Mouse (Mus musculus) myocyte (in vitro differentiated cells): ENCODE measurements around the gene Ttc32. TPM values are rescaled to one million over a fixed set of nuclear protein-coding genes. Genes with fewer than 3 reads are reported as not detected.
"Not testable (repeated sequence)": the region's sequence is repeated elsewhere in the genome, so short reads cannot be mapped to it uniquely, and the experiment has no call there.

Experiments
- H3K27me3 ChIP-seq: one replicate; pipeline ENCODE4 v1.6.1; 2011; ENCODE audit not compliant: control insufficient read depth, insufficient read depth, insufficient read length
- H3K36me3 ChIP-seq: one replicate; pipeline ENCODE4 v1.6.1; 2011; ENCODE audit not compliant: control insufficient read depth, insufficient read depth
- H3K4me2 ChIP-seq: one replicate; pipeline ENCODE4 v1.6.1; 2011; ENCODE audit warnings: low read depth, control low read depth
- H3K4me3 ChIP-seq: one replicate; pipeline ENCODE4 v1.5.1; 2011; ENCODE audit warnings: mild to moderate bottlenecking, control low read depth, moderate library complexity
- H3K79me2 ChIP-seq: one replicate; pipeline ENCODE4 v1.6.1; 2011; ENCODE audit not compliant: control insufficient read depth, insufficient read depth
- H3ac ChIP-seq: one replicate; pipeline ENCODE4 v1.6.1; 2011; ENCODE audit not compliant: control insufficient read depth, insufficient read length
- CEBPB ChIP-seq: IDR thresholded peaks from 2 replicates; pipeline ENCODE4 v1.6.1; 2011; ENCODE audit warnings: mild to moderate bottlenecking, moderate library complexity; ENCODE audit not compliant: poor library complexity, insufficient read depth, severe bottlenecking
- E2F4 ChIP-seq: IDR thresholded peaks from one replicate; pipeline ENCODE4 v1.6.1; 2011; ENCODE audit warnings: mild to moderate bottlenecking, control low read depth, moderate library complexity; ENCODE audit not compliant: insufficient read depth
- MAX ChIP-seq: IDR thresholded peaks from one replicate; pipeline ENCODE4 v1.6.1; 2011; ENCODE audit warnings: low read depth, mild to moderate bottlenecking, control low read depth
- MYOD1 ChIP-seq, 3 experiments: IDR thresholded peaks; one replicate each; pipeline ENCODE4 v1.6.1; 2011; ENCODE audit warnings: control low read depth in 2 of 3, low read depth in 2 of 3, mild to moderate bottlenecking in 2 of 3, moderate library complexity in 1 of 3; ENCODE audit not compliant: insufficient read length in 2 of 3, control insufficient read depth in 1 of 3
- MYOG ChIP-seq, 3 experiments: IDR thresholded peaks; one replicate each; pipeline ENCODE4 v1.6.1; 2011; ENCODE audit warnings: control low read depth in 2 of 3, low read depth in 2 of 3, mild to moderate bottlenecking in 2 of 3; ENCODE audit not compliant: insufficient read length in 2 of 3, control insufficient read depth in 1 of 3, insufficient read depth in 1 of 3
- POLR2A ChIP-seq: IDR thresholded peaks from one replicate; pipeline ENCODE4 v1.6.1; 2011; ENCODE audit warnings: low read depth, mild to moderate bottlenecking, control low read depth, moderate library complexity; ENCODE audit not compliant: insufficient read length
- POLR2AphosphoS2 ChIP-seq: IDR thresholded peaks from one replicate; pipeline ENCODE4 v1.6.1; 2011; ENCODE audit warnings: low read depth, control low read depth; ENCODE audit not compliant: insufficient read length
- REST ChIP-seq: IDR thresholded peaks from one replicate; pipeline ENCODE4 v1.6.1; 2011; ENCODE audit warnings: mild to moderate bottlenecking, control low read depth, moderate library complexity; ENCODE audit not compliant: insufficient read depth, insufficient read length
- SRF ChIP-seq: IDR thresholded peaks from one replicate; pipeline ENCODE4 v1.6.1; 2011; ENCODE audit warnings: low read depth; ENCODE audit not compliant: control insufficient read depth, insufficient read length
- TCF12 ChIP-seq: IDR thresholded peaks from one replicate; pipeline ENCODE4 v1.6.1; 2011; ENCODE audit warnings: mild to moderate bottlenecking, control low read depth; ENCODE audit not compliant: poor library complexity, insufficient read depth, severe bottlenecking
- TCF3 ChIP-seq: IDR thresholded peaks from one replicate; pipeline ENCODE4 v1.6.1; 2011; ENCODE audit warnings: low read depth, control low read depth; ENCODE audit not compliant: insufficient read length
- USF1 ChIP-seq: IDR thresholded peaks from one replicate; pipeline ENCODE4 v1.6.1; 2011; ENCODE audit warnings: low read depth, mild to moderate bottlenecking, control low read depth, moderate library complexity
- polyA plus RNA-seq: library from polyadenylated mRNA; unstranded; fragments of >200 nt; fragmentation: generic; extraction: Trizol; gene quantifications from one replicate; pipeline ENCODE4 v1.2.1, GENCODE M21; 2012; ENCODE audit warnings: missing spikeins

Ttc32 gene
- polyA plus RNA-seq, 1 experiment = 4.5 TPM

DNA sequence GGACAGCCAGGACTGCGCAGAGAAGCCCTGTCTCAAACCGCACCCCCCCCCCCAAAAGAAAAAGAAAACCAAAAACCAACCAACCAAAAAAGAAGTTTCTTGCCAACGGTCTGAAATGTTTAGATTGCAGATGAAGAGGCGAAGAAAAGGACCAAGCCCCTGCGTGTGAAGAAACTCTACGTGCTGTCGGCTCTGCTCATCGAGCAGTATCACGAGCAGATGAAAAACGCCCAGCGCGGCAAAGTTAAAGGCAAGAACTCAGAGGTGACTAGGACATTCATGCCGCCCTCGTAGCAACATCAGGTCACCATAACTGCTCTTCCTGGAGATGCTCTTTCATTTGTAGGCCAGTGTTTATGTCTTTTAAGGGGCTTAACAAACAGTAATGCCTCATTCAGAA is 5.7 kb upstream of the Ttc32 start:
- no peaks in the 10 kb centered on the region for H3K79me2 ChIP-seq
- no peaks in the 10 kb centered on the region for H3K27me3 ChIP-seq
- no peak overlapping the region for H3ac ChIP-seq
- H3K36me3 ChIP-seq = peaks cover 4% of the 10 kb centered on the region
- H3K4me3 ChIP-seq = no peak overlapping the region
- TF ChIP-seq REST = no peak
- TF ChIP-seq SRF = no peak
- no peak for TF ChIP-seq POLR2AphosphoS2
- no peak for TF ChIP-seq MAX
- no peak for TF ChIP-seq CEBPB
- no peak for TF ChIP-seq E2F4
- no peak for TF ChIP-seq TCF12
- no peak for TF ChIP-seq TCF3
- no peak for TF ChIP-seq MYOD1 (IDR thresholded peaks at IDR 0.05; ENCODE audit: control insufficient read depth in 1 of 3, insufficient read length in 2 of 3, low read depth in 2 of 3)
- TF ChIP-seq MYOG (IDR thresholded peaks at IDR 0.05; ENCODE audit: control insufficient read depth in 1 of 3, insufficient read depth in 1 of 3, insufficient read length in 2 of 3, low read depth in 2 of 3) = no peak
- no peak for TF ChIP-seq USF1
- no peak for TF ChIP-seq POLR2A
- no peak overlapping the region for H3K4me2 ChIP-seq

GRCm38 (mm10) chr12:9024736-9025135 is 5.1 kb upstream of the Ttc32 start:
- Histone ChIP-seq H3K36me3 (peaks cover 4% of the 10 kb centered on the region), H3K79me2 (no peaks in the 10 kb centered on the region), H3ac (no peak overlapping the region), H3K27me3 (no peaks in the 10 kb centered on the region), H3K4me3 (no peak overlapping the region), H3K4me2 (no peak overlapping the region)
- no peak for TF ChIP-seq MYOD1 (IDR thresholded peaks at IDR 0.05; ENCODE audit: control insufficient read depth in 1 of 3, insufficient read length in 2 of 3, low read depth in 2 of 3)
- no peak for TF ChIP-seq TCF3
- TF ChIP-seq SRF = no peak
- no peak for TF ChIP-seq MAX
- no peak for TF ChIP-seq CEBPB
- TF ChIP-seq POLR2AphosphoS2 = no peak
- TF ChIP-seq E2F4 = no peak
- TF ChIP-seq MYOG (IDR thresholded peaks at IDR 0.05; ENCODE audit: control insufficient read depth in 1 of 3, insufficient read depth in 1 of 3, insufficient read length in 2 of 3, low read depth in 2 of 3) = no peak
- no peak for TF ChIP-seq USF1
- TF ChIP-seq REST = no peak
- no peak for TF ChIP-seq POLR2A

- Histone ChIP-seq H3K36me3 (no peaks in the 10 kb centered on the region), H3K79me2 (no peaks in the 10 kb centered on the region), H3K27me3 (no peaks in the 10 kb centered on the region), H3K4me3 (no peak overlapping the region), H3ac (no peak overlapping the region), H3K4me2 (peak overlapping the region; percentile 43)
- no peak for TF ChIP-seq MYOG (IDR thresholded peaks at IDR 0.05; ENCODE audit: control insufficient read depth in 1 of 3, insufficient read depth in 1 of 3, insufficient read length in 2 of 3, low read depth in 2 of 3)
- peak in 1 of 3 experiments; percentile 45 for TF ChIP-seq MYOD1 (IDR thresholded peaks at IDR 0.05; ENCODE audit: control insufficient read depth in 1 of 3, insufficient read length in 2 of 3, low read depth in 2 of 3)
These were observed 3.0 kb upstream of the Ttc32 start for GRCm38 (mm10) chr12:9026843-9027242.

- peak overlapping the region; percentile 53 for H3K4me3 ChIP-seq
- H3ac ChIP-seq, H3K27me3 ChIP-seq: not testable (repeated sequence)
These were observed 981 bp upstream of the Ttc32 start for GRCm38 (mm10) chr12:9028816-9029215.

DNA sequence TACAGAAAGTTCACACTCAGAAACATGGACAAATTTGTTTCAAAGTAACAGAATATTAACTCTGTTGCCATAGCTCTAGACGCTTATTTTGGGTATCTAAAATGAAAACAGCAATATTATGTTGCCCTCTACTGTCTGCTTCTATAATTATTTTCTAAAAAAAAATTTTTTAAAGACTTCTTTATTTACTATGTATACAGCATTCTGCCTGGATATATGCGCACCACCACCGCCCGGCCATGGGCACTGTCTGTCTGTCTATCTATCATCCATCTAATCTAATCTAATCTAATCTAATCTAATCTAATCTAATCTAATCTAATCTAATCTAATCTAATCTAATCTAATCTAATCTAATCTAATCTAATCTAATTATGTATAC is 300 bp upstream of the Ttc32 start:
- Histone ChIP-seq H3K36me3 (no peaks in the 10 kb centered on the region), H3K4me3 (peak overlapping the region; percentile 53), H3K79me2 (no peaks in the 10 kb centered on the region), H3K27me3 (no peaks in the 10 kb centered on the region), H3ac (peak overlapping the region; percentile 71), H3K4me2 (peak overlapping the region; percentile 71)
- TF ChIP-seq REST = no peak
- no peak for TF ChIP-seq MAX
- no peak for TF ChIP-seq TCF12
- TF ChIP-seq CEBPB = no peak
- TF ChIP-seq SRF = no peak
- TF ChIP-seq TCF3 = no peak
- TF ChIP-seq POLR2A = no peak
- no peak for TF ChIP-seq MYOD1 (IDR thresholded peaks at IDR 0.05; ENCODE audit: control insufficient read depth in 1 of 3, insufficient read length in 2 of 3, low read depth in 2 of 3)
- TF ChIP-seq USF1 = no peak
- TF ChIP-seq E2F4 = no peak
- TF ChIP-seq POLR2AphosphoS2 = no peak
- no peak for TF ChIP-seq MYOG (IDR thresholded peaks at IDR 0.05; ENCODE audit: control insufficient read depth in 1 of 3, insufficient read depth in 1 of 3, insufficient read length in 2 of 3, low read depth in 2 of 3)

More at GRCm38 (mm10) chr12:9028816-9029215, 981 bp upstream of the Ttc32 start:
- H3K4me2 ChIP-seq, H3K36me3 ChIP-seq, H3K79me2 ChIP-seq: not testable (repeated sequence)
